Mouse (Mus musculus): ENCODE measurements around the gene Mcf2l.

The Mcf2l gene

GRCm38 (mm10) chr8:12957419-12957818 lies 83.8 kb downstream of the Mcf2l start:
- no peaks in the 10 kb centered on the region for H3K27me3 ChIP-seq (ENCODE audit: insufficient read depth, low read length)
- H3K36me3 ChIP-seq (ENCODE audit: insufficient read depth, low read length), result peaks cover 4% of the 10 kb centered on the region
- H3K4me1 ChIP-seq (replicated peaks; ENCODE audit: low read depth, low read length), result peaks cover 27% of the 10 kb centered on the region
- H3K4me3 ChIP-seq (replicated peaks; ENCODE audit: low read length), result no peak overlapping the region
- H3K9me3 ChIP-seq (ENCODE audit: low read length), result no peaks in the 10 kb centered on the region
- TF ChIP-seq NANOG (IDR thresholded peaks at IDR 0.05; ENCODE audit: borderline replicate concordance, low read length), result no peak
- no peak for TF ChIP-seq CTCF (conservative IDR thresholded peaks at IDR 0.05; ENCODE audit: low read length)
- TF ChIP-seq POU5F1 (IDR thresholded peaks at IDR 0.05; ENCODE audit: borderline replicate concordance, low read length), result no peak

GRCm38 (mm10) chr8:12960609-12961008 lies 87.0 kb downstream of the Mcf2l start:
- peaks cover 5% of the 10 kb centered on the region; the same call in 1 of the 2 replicates for H3K36me3 ChIP-seq (ENCODE audit: insufficient read depth, low read length)
- TF ChIP-seq NANOG (IDR thresholded peaks at IDR 0.05; ENCODE audit: borderline replicate concordance, low read length) (no peak), POU5F1 (IDR thresholded peaks at IDR 0.05; ENCODE audit: borderline replicate concordance, low read length) (no peak), CTCF (conservative IDR thresholded peaks at IDR 0.05; ENCODE audit: low read length) (no peak)
- H3K4me1 ChIP-seq (replicated peaks; ENCODE audit: low read depth, low read length), result peaks cover 30% of the 10 kb centered on the region
- no peak overlapping the region for H3K4me3 ChIP-seq (replicated peaks; ENCODE audit: low read length)
- H3K9me3 ChIP-seq (ENCODE audit: low read length), result no peaks in the 10 kb centered on the region
- no peaks in the 10 kb centered on the region for H3K27me3 ChIP-seq (ENCODE audit: insufficient read depth, low read length)

- H3K4me3 ChIP-seq (replicated peaks; ENCODE audit: low read length), result no peak overlapping the region
- TF ChIP-seq NANOG (IDR thresholded peaks at IDR 0.05; ENCODE audit: borderline replicate concordance, low read length), result no peak
- TF ChIP-seq POU5F1 (IDR thresholded peaks at IDR 0.05; ENCODE audit: borderline replicate concordance, low read length), result no peak
- no peak for TF ChIP-seq CTCF (conservative IDR thresholded peaks at IDR 0.05; ENCODE audit: low read length)
- H3K4me1 ChIP-seq (replicated peaks; ENCODE audit: low read depth, low read length), result peaks cover 30% of the 10 kb centered on the region
- H3K36me3 ChIP-seq (ENCODE audit: insufficient read depth, low read length), result peaks cover 11% of the 10 kb centered on the region; the same call in 1 of the 2 replicates
- H3K27me3 ChIP-seq (ENCODE audit: insufficient read depth, low read length), result no peaks in the 10 kb centered on the region
- peaks cover 4% of the 10 kb centered on the region for H3K9me3 ChIP-seq (ENCODE audit: low read length)
Observed at GRCm38 (mm10) chr8:12961211-12961610, 87.6 kb downstream of the Mcf2l start.

GRCm38 (mm10) chr8:12961821-12962534 lies 88.4 kb downstream of the Mcf2l start:
- TF ChIP-seq CTCF (conservative IDR thresholded peaks at IDR 0.05; ENCODE audit: low read length) (no peak), POU5F1 (IDR thresholded peaks at IDR 0.05; ENCODE audit: borderline replicate concordance, low read length) (no peak), NANOG (IDR thresholded peaks at IDR 0.05; ENCODE audit: borderline replicate concordance, low read length) (no peak)
- Histone ChIP-seq H3K27me3 (ENCODE audit: insufficient read depth, low read length) (no peaks in the 10 kb centered on the region), H3K9me3 (ENCODE audit: low read length) (peaks cover 6% of the 10 kb centered on the region), H3K4me3 (replicated peaks; ENCODE audit: low read length) (0 out of 2 replicates have a peak overlapping the region, but pooled peaks have one; percentile 45), H3K36me3 (ENCODE audit: insufficient read depth, low read length) (peaks cover 11% of the 10 kb centered on the region; the same call in 1 of the 2 replicates), H3K4me1 (replicated peaks; ENCODE audit: low read depth, low read length) (peaks cover 26% of the 10 kb centered on the region)

- no peak for TF ChIP-seq CTCF (conservative IDR thresholded peaks at IDR 0.05; ENCODE audit: low read length)
- no peak for TF ChIP-seq NANOG (IDR thresholded peaks at IDR 0.05; ENCODE audit: borderline replicate concordance, low read length)
- TF ChIP-seq POU5F1 (IDR thresholded peaks at IDR 0.05; ENCODE audit: borderline replicate concordance, low read length), result no peak
- Histone ChIP-seq H3K27me3 (ENCODE audit: insufficient read depth, low read length) (no peaks in the 10 kb centered on the region), H3K36me3 (ENCODE audit: insufficient read depth, low read length) (peaks cover 11% of the 10 kb centered on the region; the same call in 1 of the 2 replicates), H3K9me3 (ENCODE audit: low read length) (peaks cover 6% of the 10 kb centered on the region), H3K4me3 (replicated peaks; ENCODE audit: low read length) (peak overlapping the region; percentile 45), H3K4me1 (replicated peaks; ENCODE audit: low read depth, low read length) (peaks cover 22% of the 10 kb centered on the region)
Observed at GRCm38 (mm10) chr8:12962541-12963380, 89.2 kb downstream of the Mcf2l start.

- H3K27me3 ChIP-seq (ENCODE audit: insufficient read depth, low read length), result no peaks in the 10 kb centered on the region
- no peak overlapping the region for H3K4me3 ChIP-seq (replicated peaks; ENCODE audit: low read length)
- peaks cover 32% of the 10 kb centered on the region for H3K4me1 ChIP-seq (replicated peaks; ENCODE audit: low read depth, low read length)
- H3K9me3 ChIP-seq (ENCODE audit: low read length), result no peaks in the 10 kb centered on the region; the same call in 1 of the 2 replicates
- H3K36me3 ChIP-seq (ENCODE audit: insufficient read depth, low read length), result peaks cover 27% of the 10 kb centered on the region
- no peak for TF ChIP-seq POU5F1 (IDR thresholded peaks at IDR 0.05; ENCODE audit: borderline replicate concordance, low read length)
- no peak for TF ChIP-seq NANOG (IDR thresholded peaks at IDR 0.05; ENCODE audit: borderline replicate concordance, low read length)
- no peak for TF ChIP-seq CTCF (conservative IDR thresholded peaks at IDR 0.05; ENCODE audit: low read length)
Observed at GRCm38 (mm10) chr8:12976290-12976689, 102.7 kb downstream of the Mcf2l start.

- TF ChIP-seq POU5F1 (IDR thresholded peaks at IDR 0.05; ENCODE audit: borderline replicate concordance, low read length) (no peak), NANOG (IDR thresholded peaks at IDR 0.05; ENCODE audit: borderline replicate concordance, low read length) (no peak), CTCF (conservative IDR thresholded peaks at IDR 0.05; ENCODE audit: low read length) (no peak)
Observed at GRCm38 (mm10) chr8:12976723-12977122, 103.1 kb downstream of the Mcf2l start.

GRCm38 (mm10) chr8:12977325-12977724 lies 103.7 kb downstream of the Mcf2l start:
- Histone ChIP-seq H3K9me3 (ENCODE audit: low read length) (no peaks in the 10 kb centered on the region; the same call in 1 of the 2 replicates), H3K36me3 (ENCODE audit: insufficient read depth, low read length) (peaks cover 27% of the 10 kb centered on the region), H3K4me1 (replicated peaks; ENCODE audit: low read depth, low read length) (peaks cover 21% of the 10 kb centered on the region), H3K27me3 (ENCODE audit: insufficient read depth, low read length) (no peaks in the 10 kb centered on the region), H3K4me3 (replicated peaks; ENCODE audit: low read length) (no peak overlapping the region)
- TF ChIP-seq POU5F1 (IDR thresholded peaks at IDR 0.05; ENCODE audit: borderline replicate concordance, low read length) (no peak), CTCF (conservative IDR thresholded peaks at IDR 0.05; ENCODE audit: low read length) (no peak), NANOG (IDR thresholded peaks at IDR 0.05; ENCODE audit: borderline replicate concordance, low read length) (no peak)

More at GRCm38 (mm10) chr8:12976723-12977122, 103.1 kb downstream of the Mcf2l start:
- Histone ChIP-seq H3K27me3 (ENCODE audit: insufficient read depth, low read length) (no peaks in the 10 kb centered on the region), H3K36me3 (ENCODE audit: insufficient read depth, low read length) (peaks cover 27% of the 10 kb centered on the region), H3K9me3 (ENCODE audit: low read length) (no peaks in the 10 kb centered on the region; the same call in 1 of the 2 replicates), H3K4me1 (replicated peaks; ENCODE audit: low read depth, low read length) (peaks cover 27% of the 10 kb centered on the region), H3K4me3 (replicated peaks; ENCODE audit: low read length) (no peak overlapping the region)

Measured in E14TG2a.4 (cell line).